Mouse (Mus musculus): ENCODE measurements around the gene Lrrc4b. TPM values are rescaled to one million over a fixed set of nuclear protein-coding genes. Genes with fewer than 3 reads are reported as not detected.

Gene Lrrc4b
- polyA plus RNA-seq, 1 experiment, result 0.22 TPM

GRCm38 (mm10) chr7:44496771-44497109 is 67.9 kb downstream of the Lrrc4b start:
- H3K27me3 ChIP-seq (ENCODE audit: control insufficient read depth, insufficient read depth, low read length), result no peaks in the 10 kb centered on the region
- H3K27ac ChIP-seq (ENCODE audit: insufficient read depth, low read length), result peak overlapping the region; percentile 89
- WGBS, result 3% methylated on average over 26 of the region's 26 CpGs
- H3K4me3 ChIP-seq (ENCODE audit: extremely low read depth, insufficient read depth, insufficient read length), result peak overlapping the region; percentile 79
- TF ChIP-seq POLR2A (IDR thresholded peaks at IDR 0.05; ENCODE audit: low read depth, low read length) (no peak), CTCF (IDR thresholded peaks at IDR 0.05; ENCODE audit: extremely low read depth, insufficient read depth, insufficient read length, insufficient replicate concordance) (no peak)
- no peaks in the 10 kb centered on the region; the same call in 1 of the 2 replicates for H3K4me1 ChIP-seq (ENCODE audit: control insufficient read depth, insufficient read depth, insufficient read length)
- H3K36me3 ChIP-seq (ENCODE audit: control insufficient read depth, insufficient read depth, low read length), result peaks cover 15% of the 10 kb centered on the region
- DNase-seq (ENCODE audit: low read depth in 1 of 2, low spot score in 2 of 2), result no peak

GRCm38 (mm10) chr7:44497361-44498055 is 68.7 kb downstream of the Lrrc4b start:
- H3K4me1 ChIP-seq (ENCODE audit: control insufficient read depth, insufficient read depth, insufficient read length), result no peaks in the 10 kb centered on the region; the same call in 1 of the 2 replicates
- H3K27ac ChIP-seq (ENCODE audit: insufficient read depth, low read length), result no peak overlapping the region
- TF ChIP-seq CTCF (IDR thresholded peaks at IDR 0.05; ENCODE audit: extremely low read depth, insufficient read depth, insufficient read length, insufficient replicate concordance) (no peak), POLR2A (IDR thresholded peaks at IDR 0.05; ENCODE audit: low read depth, low read length) (no peak)
- DNase-seq (ENCODE audit: low read depth in 1 of 2, low spot score in 2 of 2), result no peak
- no peaks in the 10 kb centered on the region for H3K27me3 ChIP-seq (ENCODE audit: control insufficient read depth, insufficient read depth, low read length)
- H3K36me3 ChIP-seq (ENCODE audit: control insufficient read depth, insufficient read depth, low read length), result peaks cover 8% of the 10 kb centered on the region; the same call in 1 of the 2 replicates
- H3K4me3 ChIP-seq (ENCODE audit: extremely low read depth, insufficient read depth, insufficient read length), result no peak overlapping the region
- 92% methylated on average over 10 of the region's 10 CpGs for WGBS

- H3K4me1 ChIP-seq (ENCODE audit: control insufficient read depth, insufficient read depth, insufficient read length), result no peaks in the 10 kb centered on the region; the same call in 1 of the 2 replicates
- H3K27ac ChIP-seq (ENCODE audit: insufficient read depth, low read length), result no peak overlapping the region
- 86% methylated on average over 1 of the region's 1 CpGs for WGBS
- DNase-seq (ENCODE audit: low read depth in 1 of 2, low spot score in 2 of 2), result no peak
- TF ChIP-seq CTCF (IDR thresholded peaks at IDR 0.05; ENCODE audit: extremely low read depth, insufficient read depth, insufficient read length, insufficient replicate concordance) (no peak), POLR2A (IDR thresholded peaks at IDR 0.05; ENCODE audit: low read depth, low read length) (no peak)
- H3K36me3 ChIP-seq (ENCODE audit: control insufficient read depth, insufficient read depth, low read length), result 0 out of 2 replicates have a peak, but pooled peaks cover 2% of the 10 kb centered on the region
- no peak overlapping the region for H3K4me3 ChIP-seq (ENCODE audit: extremely low read depth, insufficient read depth, insufficient read length)
- H3K27me3 ChIP-seq (ENCODE audit: control insufficient read depth, insufficient read depth, low read length), result no peaks in the 10 kb centered on the region
These were observed 70.1 kb downstream of the Lrrc4b start for GRCm38 (mm10) chr7:44498922-44499321.

- no peak for DNase-seq (ENCODE audit: low read depth in 1 of 2, low spot score in 2 of 2)
- WGBS, result 73% methylated on average over 20 of the region's 20 CpGs
- H3K4me1 ChIP-seq (ENCODE audit: control insufficient read depth, insufficient read depth, insufficient read length), result no peaks in the 10 kb centered on the region; the same call in 1 of the 2 replicates
- H3K27me3 ChIP-seq (ENCODE audit: control insufficient read depth, insufficient read depth, low read length), result no peaks in the 10 kb centered on the region
- no peak for TF ChIP-seq CTCF (IDR thresholded peaks at IDR 0.05; ENCODE audit: extremely low read depth, insufficient read depth, insufficient read length, insufficient replicate concordance)
- no peak for TF ChIP-seq POLR2A (IDR thresholded peaks at IDR 0.05; ENCODE audit: low read depth, low read length)
- 0 out of 2 replicates have a peak, but pooled peaks cover 2% of the 10 kb centered on the region for H3K36me3 ChIP-seq (ENCODE audit: control insufficient read depth, insufficient read depth, low read length)
- no peak overlapping the region for H3K4me3 ChIP-seq (ENCODE audit: extremely low read depth, insufficient read depth, insufficient read length)
- H3K27ac ChIP-seq (ENCODE audit: insufficient read depth, low read length), result no peak overlapping the region
These were observed 71.2 kb downstream of the Lrrc4b start for GRCm38 (mm10) chr7:44500046-44500445.

- no peak overlapping the region for H3K27ac ChIP-seq (ENCODE audit: insufficient read depth, low read length)
- DNase-seq (ENCODE audit: low read depth in 1 of 2, low spot score in 2 of 2), result peak; percentile 64 to 70
- no peaks in the 10 kb centered on the region for H3K27me3 ChIP-seq (ENCODE audit: control insufficient read depth, insufficient read depth, low read length)
- H3K4me3 ChIP-seq (ENCODE audit: extremely low read depth, insufficient read depth, insufficient read length), result no peak overlapping the region
- no peaks in the 10 kb centered on the region for H3K4me1 ChIP-seq (ENCODE audit: control insufficient read depth, insufficient read depth, insufficient read length)
- TF ChIP-seq POLR2A (IDR thresholded peaks at IDR 0.05; ENCODE audit: low read depth, low read length), result no peak
- TF ChIP-seq CTCF (IDR thresholded peaks at IDR 0.05; ENCODE audit: extremely low read depth, insufficient read depth, insufficient read length, insufficient replicate concordance), result peak; percentile 68; the same call in 1 of the 2 replicates
- 24% methylated on average over 5 of the region's 5 CpGs for WGBS
- H3K36me3 ChIP-seq (ENCODE audit: control insufficient read depth, insufficient read depth, low read length), result peaks cover 2% of the 10 kb centered on the region; the same call in 1 of the 2 replicates
These were observed 72.8 kb downstream of the Lrrc4b start for GRCm38 (mm10) chr7:44501563-44502115.

- H3K36me3 ChIP-seq (ENCODE audit: control insufficient read depth, insufficient read depth, low read length), result peaks cover 2% of the 10 kb centered on the region; the same call in 1 of the 2 replicates
- DNase-seq (ENCODE audit: low read depth in 1 of 2, low spot score in 2 of 2), result no peak
- H3K27ac ChIP-seq (ENCODE audit: insufficient read depth, low read length), result no peak overlapping the region
- H3K27me3 ChIP-seq (ENCODE audit: control insufficient read depth, insufficient read depth, low read length), result no peaks in the 10 kb centered on the region
- H3K4me3 ChIP-seq (ENCODE audit: extremely low read depth, insufficient read depth, insufficient read length), result no peak overlapping the region
- no peaks in the 10 kb centered on the region for H3K4me1 ChIP-seq (ENCODE audit: control insufficient read depth, insufficient read depth, insufficient read length)
- no peak for TF ChIP-seq POLR2A (IDR thresholded peaks at IDR 0.05; ENCODE audit: low read depth, low read length)
These were observed 78.7 kb downstream of the Lrrc4b start for GRCm38 (mm10) chr7:44507491-44507890.

Other genes starting within 250 kb of the Lrrc4b start
- 0.75 and 1.0 TPM in 2 replicates for gene Klk1b24, start 240.8 kb upstream of the Lrrc4b start, polyA plus RNA-seq (2012; rRNA removed)
- 0.97 and 2.0 TPM in 2 replicates for gene Klk1b3, start 230.8 kb upstream of the Lrrc4b start, polyA plus RNA-seq (2012; rRNA removed)
- 3.0 and 6.3 TPM in 2 replicates for gene Klk1b4, start 221.6 kb upstream of the Lrrc4b start, polyA plus RNA-seq (2012; rRNA removed)
- gene Klk1b5, start 213.1 kb upstream of the Lrrc4b start, polyA plus RNA-seq (2012; rRNA removed), result 8.7 and 9.8 TPM in 2 replicates
- gene Klk1, start 203.7 kb upstream of the Lrrc4b start, polyA plus RNA-seq (2012; rRNA removed), result 834 and 917 TPM in 2 replicates
- not detected in 2 replicates for gene Gm36864, start 192.8 kb upstream of the Lrrc4b start, polyA plus RNA-seq (2012; rRNA removed)
- 1.4 TPM in 2 replicates for gene 1700028J19Rik, start 182.3 kb upstream of the Lrrc4b start, polyA plus RNA-seq (2012; rRNA removed)
- gene 2410002F23Rik, start 182.3 kb upstream of the Lrrc4b start, polyA plus RNA-seq (2012; rRNA removed), result 98.9 and 139 TPM in 2 replicates
- gene Acp4, start 171.6 kb upstream of the Lrrc4b start, polyA plus RNA-seq (2012; rRNA removed), result not detected in 2 replicates
- not detected in 2 replicates for gene Gm15517, start 167.6 kb upstream of the Lrrc4b start, polyA plus RNA-seq (2012; rRNA removed)
- gene Clec11a, start 122.1 kb upstream of the Lrrc4b start, polyA plus RNA-seq (2012; rRNA removed), result 4.0 and 5.2 TPM in 2 replicates
- gene Shank1, start 118.8 kb upstream of the Lrrc4b start, polyA plus RNA-seq (2012; rRNA removed), result 4.5 and 4.8 TPM in 2 replicates
- 1.2 and 2.5 TPM in 2 replicates for gene Syt3, start 44.9 kb upstream of the Lrrc4b start, polyA plus RNA-seq (2012; rRNA removed)
- gene 1700008O03Rik, start 43.2 kb upstream of the Lrrc4b start, polyA plus RNA-seq (2012; rRNA removed), result 0.40 and 0.68 TPM in 2 replicates
- gene Aspdh, start 36.4 kb downstream of the Lrrc4b start, polyA plus RNA-seq (2012; rRNA removed), result 0.40 TPM in 1 of 2 replicates, not detected in the other
- gene Josd2, start 39.0 kb downstream of the Lrrc4b start, polyA plus RNA-seq (2012; rRNA removed), result 124 and 171 TPM in 2 replicates
- gene Emc10, start 67.5 kb downstream of the Lrrc4b start, polyA plus RNA-seq (2012; rRNA removed), result 188 and 231 TPM in 2 replicates
- gene Fam71e1, start 67.6 kb downstream of the Lrrc4b start, polyA plus RNA-seq (2012; rRNA removed), result 5.1 and 7.3 TPM in 2 replicates
- 1.2 and 1.4 TPM in 2 replicates for gene Mybpc2, start 95.6 kb downstream of the Lrrc4b start, polyA plus RNA-seq (2012; rRNA removed)
- 285 and 365 TPM in 2 replicates for gene Spib, start 103.1 kb downstream of the Lrrc4b start, polyA plus RNA-seq (2012; rRNA removed)
- gene Pold1, start 119.8 kb downstream of the Lrrc4b start, polyA plus RNA-seq (2012; rRNA removed), result 118 and 121 TPM in 2 replicates
- gene Nr1h2, start 124.9 kb downstream of the Lrrc4b start, polyA plus RNA-seq (2012; rRNA removed), result 162 and 211 TPM in 2 replicates
- gene Napsa, start 143.4 kb downstream of the Lrrc4b start, polyA plus RNA-seq (2012; rRNA removed), result 256 and 335 TPM in 2 replicates
- gene Kcnc3, start 161.6 kb downstream of the Lrrc4b start, polyA plus RNA-seq (2012; rRNA removed), result 3.5 and 4.2 TPM in 2 replicates
- gene Myh14, start 241.8 kb downstream of the Lrrc4b start, polyA plus RNA-seq (2012; rRNA removed), result 0.09 and 0.63 TPM in 2 replicates

All from spleen, adult 2 months (tissue).